Mouse (Mus musculus) myocyte (in vitro differentiated cells): Measurements from ENCODE around the gene Gosr1.

Experiments
- MAX ChIP-seq: IDR thresholded peaks from one replicate; pipeline ENCODE4 v1.6.1; 2011; ENCODE audit warnings: low read depth, mild to moderate bottlenecking, control low read depth
- MYOG ChIP-seq, 3 experiments: IDR thresholded peaks; one replicate each; pipeline ENCODE4 v1.6.1; 2011; ENCODE audit warnings: control low read depth in 2 of 3, low read depth in 2 of 3, mild to moderate bottlenecking in 2 of 3; ENCODE audit not compliant: insufficient read length in 2 of 3, control insufficient read depth in 1 of 3, insufficient read depth in 1 of 3
- POLR2A ChIP-seq: IDR thresholded peaks from one replicate; pipeline ENCODE4 v1.6.1; 2011; ENCODE audit warnings: low read depth, mild to moderate bottlenecking, control low read depth, moderate library complexity; ENCODE audit not compliant: insufficient read length
- POLR2AphosphoS2 ChIP-seq: IDR thresholded peaks from one replicate; pipeline ENCODE4 v1.6.1; 2011; ENCODE audit warnings: low read depth, control low read depth; ENCODE audit not compliant: insufficient read length
- TCF12 ChIP-seq: IDR thresholded peaks from one replicate; pipeline ENCODE4 v1.6.1; 2011; ENCODE audit warnings: mild to moderate bottlenecking, control low read depth; ENCODE audit not compliant: poor library complexity, insufficient read depth, severe bottlenecking

GRCm38 (mm10) chr11:76734560-76734959, 28.8 kb downstream of the Gosr1 start:
- no peak for TF ChIP-seq POLR2A
- TF ChIP-seq MAX, result no peak
- TF ChIP-seq MYOG (IDR thresholded peaks at IDR 0.05; ENCODE audit: control insufficient read depth in 1 of 3, insufficient read depth in 1 of 3, insufficient read length in 2 of 3, low read depth in 2 of 3), result no peak
- TF ChIP-seq POLR2AphosphoS2, result no peak
- TF ChIP-seq TCF12, result no peak
